Mouse (Mus musculus): ENCODE data around the gene Nfyb. TPM values are rescaled to one million over a fixed set of nuclear protein-coding genes. Genes with fewer than 3 reads are reported as not detected.

The Nfyb gene
- polyA plus RNA-seq, 1 experiment: 40.3 TPM

DNA sequence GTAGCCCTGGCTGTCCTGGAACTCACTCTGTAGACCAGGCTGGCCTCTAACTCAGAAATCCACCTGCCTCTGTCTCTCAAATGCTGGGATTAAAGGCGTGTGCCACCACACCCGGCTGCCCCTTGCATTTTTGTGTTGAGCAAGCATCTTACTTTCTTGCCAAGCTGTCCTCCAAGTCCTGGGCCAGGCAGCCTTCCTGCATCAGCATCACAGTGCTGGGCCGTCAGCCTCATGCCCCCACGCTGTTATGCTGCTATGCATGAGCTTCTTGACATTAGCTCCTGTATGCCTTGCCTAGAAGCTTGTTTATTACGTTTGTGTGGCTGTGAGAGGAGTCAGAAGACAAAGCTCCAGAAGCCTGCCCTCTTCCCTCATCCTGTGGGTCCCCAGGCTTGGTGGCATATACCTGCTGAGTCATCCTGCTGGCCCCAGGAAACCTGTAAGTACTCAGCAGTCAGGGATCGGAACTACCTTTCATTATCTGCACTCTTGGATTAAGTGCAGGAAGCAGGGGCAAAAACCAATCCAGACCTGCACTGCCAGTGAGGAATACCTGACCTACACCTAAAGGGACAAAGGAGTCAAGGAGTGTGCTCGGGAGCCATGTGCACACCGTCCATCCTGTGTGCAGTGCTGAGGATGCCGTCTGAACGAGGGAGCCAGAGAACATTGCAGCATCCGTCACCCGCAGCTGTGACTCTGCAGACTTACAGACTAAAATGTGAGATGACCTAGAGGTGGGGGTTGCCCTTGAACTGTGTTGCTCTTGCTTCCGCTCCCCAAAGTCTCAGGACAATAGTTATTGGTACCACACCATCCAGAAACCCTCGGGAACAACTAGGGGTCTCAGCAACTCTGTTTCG is 16.7 kb downstream of the Nfyb start:
- WGBS: 83% methylated on average over 15 of the region's 15 CpGs

DNA sequence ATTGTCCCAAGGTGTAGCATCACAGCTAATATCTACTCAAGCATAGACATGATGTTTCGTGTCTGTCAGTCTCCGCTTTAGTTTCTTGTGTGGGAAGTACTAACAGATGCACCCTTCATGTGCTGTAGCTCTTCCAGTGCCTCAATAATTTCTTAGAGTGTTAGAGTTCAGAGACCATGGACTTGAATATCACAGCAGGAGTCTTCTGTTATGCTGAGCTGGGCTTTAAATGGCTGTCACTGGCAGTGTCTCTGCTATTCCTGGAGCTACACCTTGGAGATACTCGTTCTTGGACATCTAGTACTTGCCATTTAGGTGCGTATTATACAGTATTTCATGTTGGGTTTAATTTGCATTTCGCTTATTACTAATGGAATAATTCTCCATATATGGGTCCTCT is 18.6 kb downstream of the Nfyb start:
- Histone ChIP-seq H3K4me3 (replicated peaks; ENCODE audit: control insufficient read depth, low read depth, low read length) (no peak overlapping the region), H3K4me1 (ENCODE audit: control insufficient read depth, insufficient read depth, low read length) (no peaks in the 10 kb centered on the region), H3K27ac (ENCODE audit: control insufficient read depth, insufficient read depth, low read depth, low read length, poor library complexity) (no peak overlapping the region)
- TF ChIP-seq CTCF (IDR thresholded peaks at IDR 0.05; ENCODE audit: control insufficient read depth, insufficient read depth, low read length) (no peak), POLR2A (IDR thresholded peaks at IDR 0.05; ENCODE audit: borderline replicate concordance, control insufficient read depth, low read depth, low read length) (no peak)
- 91% methylated on average over 5 of the region's 5 CpGs for WGBS

More for the DNA sequence above, 16.7 kb downstream of the Nfyb start:
- TF ChIP-seq POLR2A (IDR thresholded peaks at IDR 0.05; ENCODE audit: borderline replicate concordance, control insufficient read depth, low read depth, low read length) (no peak), CTCF (IDR thresholded peaks at IDR 0.05; ENCODE audit: control insufficient read depth, insufficient read depth, low read length) (no peak)
- no peak overlapping the region for H3K4me3 ChIP-seq (replicated peaks; ENCODE audit: control insufficient read depth, low read depth, low read length)
- H3K4me1 ChIP-seq (ENCODE audit: control insufficient read depth, insufficient read depth, low read length): no peaks in the 10 kb centered on the region
- H3K27ac ChIP-seq (ENCODE audit: control insufficient read depth, insufficient read depth, low read depth, low read length, poor library complexity): no peak overlapping the region

DNA sequence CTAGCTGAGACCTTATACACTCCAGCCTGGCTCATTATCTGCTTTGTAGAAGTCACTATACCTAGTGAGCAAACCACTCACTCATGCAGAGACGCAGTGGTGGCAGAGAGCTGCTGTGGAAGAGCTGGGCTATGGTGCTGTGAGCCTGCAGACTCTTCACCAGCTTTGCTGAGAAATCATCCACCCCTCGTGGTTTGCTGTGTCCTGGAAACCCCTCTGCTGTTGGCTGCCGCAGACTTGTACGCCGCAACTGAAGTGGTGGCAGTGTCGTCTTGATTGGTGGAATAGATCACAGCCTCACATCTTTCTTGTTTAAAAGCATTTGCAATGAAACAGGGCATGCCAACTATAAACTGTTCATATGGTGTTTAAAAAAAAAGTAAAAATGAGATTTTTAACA is 19.6 kb downstream of the Nfyb start:
- no peaks in the 10 kb centered on the region for H3K4me1 ChIP-seq (ENCODE audit: control insufficient read depth, insufficient read depth, low read length)
- TF ChIP-seq CTCF (IDR thresholded peaks at IDR 0.05; ENCODE audit: control insufficient read depth, insufficient read depth, low read length): no peak
- no peak for TF ChIP-seq POLR2A (IDR thresholded peaks at IDR 0.05; ENCODE audit: borderline replicate concordance, control insufficient read depth, low read depth, low read length)
- no peak overlapping the region for H3K27ac ChIP-seq (ENCODE audit: control insufficient read depth, insufficient read depth, low read depth, low read length, poor library complexity)
- H3K4me3 ChIP-seq (replicated peaks; ENCODE audit: control insufficient read depth, low read depth, low read length): no peak overlapping the region
- 91% methylated on average over 6 of the region's 6 CpGs for WGBS

DNA sequence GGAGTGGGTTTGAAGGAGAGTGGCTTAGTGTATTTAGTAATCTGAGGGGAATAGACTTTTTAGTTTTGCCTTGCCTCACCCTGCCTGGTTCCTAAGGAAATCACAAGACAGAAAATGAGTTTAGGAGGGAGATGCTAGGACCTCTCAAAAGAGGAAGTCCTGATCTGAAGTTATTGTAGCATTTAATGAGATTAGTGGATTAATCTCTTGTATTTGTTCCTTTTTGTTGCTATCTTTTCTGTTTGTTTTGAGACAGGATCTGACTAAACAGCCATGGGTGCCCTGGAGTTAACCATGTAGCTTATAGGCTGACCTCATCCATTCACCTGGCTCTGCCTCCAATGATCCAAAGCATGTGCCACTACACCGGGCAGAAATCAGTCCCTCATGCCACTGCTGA is 21.4 kb downstream of the Nfyb start:
- TF ChIP-seq POLR2A (IDR thresholded peaks at IDR 0.05; ENCODE audit: borderline replicate concordance, control insufficient read depth, low read depth, low read length): no peak
- TF ChIP-seq CTCF (IDR thresholded peaks at IDR 0.05; ENCODE audit: control insufficient read depth, insufficient read depth, low read length): no peak
- WGBS: 93% methylated on average over 1 of the region's 1 CpGs
- Histone ChIP-seq H3K27ac (ENCODE audit: control insufficient read depth, insufficient read depth, low read depth, low read length, poor library complexity) (no peak overlapping the region), H3K4me3 (replicated peaks; ENCODE audit: control insufficient read depth, low read depth, low read length) (no peak overlapping the region), H3K4me1 (ENCODE audit: control insufficient read depth, insufficient read depth, low read length) (no peaks in the 10 kb centered on the region)

DNA sequence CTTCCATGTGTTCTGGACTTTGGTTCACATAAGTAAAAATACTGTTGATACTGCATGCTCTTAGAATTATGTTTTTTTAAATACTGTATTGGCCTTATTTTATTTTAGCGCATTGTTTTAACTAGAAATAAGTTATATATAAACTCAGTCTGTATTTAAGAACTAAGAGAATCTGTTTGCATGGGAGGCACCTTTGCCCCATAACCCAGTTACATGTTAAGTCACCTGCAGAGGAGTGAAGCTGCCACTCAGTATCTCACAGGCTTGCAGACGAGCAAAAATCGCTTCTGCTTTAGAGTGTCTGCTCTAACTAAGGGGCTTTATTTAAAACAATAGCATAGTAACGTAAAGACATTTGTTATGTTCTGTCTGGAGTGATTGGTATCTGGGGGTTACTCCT is 22.1 kb downstream of the Nfyb start:
- H3K27ac ChIP-seq (ENCODE audit: control insufficient read depth, insufficient read depth, low read depth, low read length, poor library complexity): no peak overlapping the region
- no peak overlapping the region for H3K4me3 ChIP-seq (replicated peaks; ENCODE audit: control insufficient read depth, low read depth, low read length)
- no peaks in the 10 kb centered on the region for H3K4me1 ChIP-seq (ENCODE audit: control insufficient read depth, insufficient read depth, low read length)
- WGBS: 90% methylated on average over 4 of the region's 4 CpGs
- TF ChIP-seq CTCF (IDR thresholded peaks at IDR 0.05; ENCODE audit: control insufficient read depth, insufficient read depth, low read length) (no peak), POLR2A (IDR thresholded peaks at IDR 0.05; ENCODE audit: borderline replicate concordance, control insufficient read depth, low read depth, low read length) (no peak)

DNA sequence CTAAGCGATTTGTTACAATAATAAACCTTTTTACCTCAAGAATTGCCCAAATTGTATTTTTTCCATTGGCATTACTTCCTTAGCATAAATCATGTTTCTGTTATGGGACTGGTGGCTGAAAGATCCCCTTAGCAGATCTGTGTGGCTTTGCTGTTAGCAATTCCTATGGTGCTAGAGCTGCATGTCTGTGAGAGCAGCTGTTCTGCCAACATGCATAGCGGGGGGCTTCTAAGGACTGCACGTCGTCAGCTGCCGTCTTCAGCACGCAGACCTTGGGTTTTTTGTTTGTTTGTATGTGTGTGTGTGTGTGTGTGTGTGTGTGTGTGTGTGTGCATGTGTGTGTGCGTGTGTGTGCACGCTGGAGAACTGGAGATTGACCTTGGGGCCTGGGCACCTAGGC is 22.6 kb downstream of the Nfyb start:
- H3K4me3 ChIP-seq (replicated peaks; ENCODE audit: control insufficient read depth, low read depth, low read length): no peak overlapping the region
- WGBS: 93% methylated on average over 8 of the region's 8 CpGs
- no peak overlapping the region for H3K27ac ChIP-seq (ENCODE audit: control insufficient read depth, insufficient read depth, low read depth, low read length, poor library complexity)
- TF ChIP-seq CTCF (IDR thresholded peaks at IDR 0.05; ENCODE audit: control insufficient read depth, insufficient read depth, low read length): no peak
- H3K4me1 ChIP-seq (ENCODE audit: control insufficient read depth, insufficient read depth, low read length): no peaks in the 10 kb centered on the region

DNA sequence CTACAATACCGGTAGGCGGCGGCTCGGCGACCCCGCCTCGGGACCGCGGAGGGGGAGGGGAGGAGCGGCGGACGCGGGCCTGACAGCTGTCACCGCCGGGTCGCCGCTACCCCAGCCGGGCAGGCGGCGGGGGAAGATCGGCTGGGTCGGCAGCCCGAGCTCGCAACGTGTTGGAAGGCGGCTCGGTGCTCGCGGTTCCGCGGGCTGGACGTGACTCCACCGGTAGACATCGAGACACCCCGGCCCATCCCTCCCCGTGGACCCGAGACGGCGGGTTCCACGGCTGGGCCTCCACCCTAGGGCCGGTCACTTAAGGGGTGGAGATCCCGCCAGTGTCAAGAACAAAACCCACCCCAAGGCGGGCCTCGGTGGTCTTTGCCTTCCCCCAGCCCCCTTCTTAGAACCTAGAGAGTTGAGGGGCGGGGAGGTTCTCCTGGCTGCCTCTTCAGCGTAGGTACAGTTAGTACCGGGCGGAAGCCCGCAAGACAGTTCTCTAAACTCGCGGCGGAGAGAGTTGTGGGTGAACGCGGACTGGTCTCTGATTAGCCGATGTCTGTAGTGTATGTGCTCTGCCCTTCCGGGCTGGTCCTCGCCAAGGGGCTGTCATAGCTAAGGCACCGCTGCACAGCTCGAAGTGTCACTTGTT is 64.5 kb downstream of the Nfyb start:
- peaks cover 5% of the 10 kb centered on the region; the same call in 1 of the 2 replicates for H3K4me1 ChIP-seq (ENCODE audit: control insufficient read depth, insufficient read depth, low read length)
- WGBS: under 1% methylated on average over 56 of the region's 59 CpGs
- TF ChIP-seq CTCF (IDR thresholded peaks at IDR 0.05; ENCODE audit: control insufficient read depth, insufficient read depth, low read length) (no peak), POLR2A (IDR thresholded peaks at IDR 0.05; ENCODE audit: borderline replicate concordance, control insufficient read depth, low read depth, low read length) (no peak)
- H3K27ac ChIP-seq (ENCODE audit: control insufficient read depth, insufficient read depth, low read depth, low read length, poor library complexity): peak overlapping the region; percentile 89
- peak overlapping the region; percentile 100 for H3K4me3 ChIP-seq (replicated peaks; ENCODE audit: control insufficient read depth, low read depth, low read length)

DNA sequence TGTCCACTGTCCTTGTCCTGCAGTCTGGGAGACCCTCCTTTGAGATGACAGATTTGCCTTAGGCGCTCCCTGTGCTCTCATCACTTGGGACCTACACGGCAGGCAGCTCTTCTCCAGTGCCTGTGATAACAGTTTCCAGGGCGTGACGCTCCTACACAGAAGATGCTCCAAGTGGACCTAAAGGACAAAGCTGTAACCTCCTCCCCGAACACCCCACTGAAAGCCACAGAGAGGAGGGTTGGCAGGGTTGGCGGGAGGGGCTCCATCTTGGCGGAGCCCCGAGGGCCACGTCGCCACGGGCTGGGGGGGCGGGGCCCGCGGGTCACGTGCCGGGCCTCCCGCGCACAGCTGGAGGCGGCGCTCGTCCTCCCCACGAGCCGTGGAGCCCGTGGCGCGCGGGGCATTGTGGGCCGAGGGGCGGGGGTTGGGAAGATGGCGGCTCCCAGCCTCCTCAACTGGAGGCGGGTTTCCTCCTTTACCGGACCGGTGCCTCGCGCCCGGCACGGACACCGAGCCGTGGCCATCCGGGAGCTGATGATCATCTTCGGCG is 65.2 kb downstream of the Nfyb start:
- no peak; the same call in 1 of the 2 replicates for TF ChIP-seq CTCF (IDR thresholded peaks at IDR 0.05; ENCODE audit: control insufficient read depth, insufficient read depth, low read length)
- peak; percentile 58; the same call in 1 of the 2 replicates for TF ChIP-seq POLR2A (IDR thresholded peaks at IDR 0.05; ENCODE audit: borderline replicate concordance, control insufficient read depth, low read depth, low read length)
- WGBS: under 1% methylated on average over 42 of the region's 42 CpGs
- peak overlapping the region; percentile 100 for H3K4me3 ChIP-seq (replicated peaks; ENCODE audit: control insufficient read depth, low read depth, low read length)
- peak overlapping the region; percentile 89 for H3K27ac ChIP-seq (ENCODE audit: control insufficient read depth, insufficient read depth, low read depth, low read length, poor library complexity)
- peaks cover 5% of the 10 kb centered on the region; the same call in 1 of the 2 replicates for H3K4me1 ChIP-seq (ENCODE audit: control insufficient read depth, insufficient read depth, low read length)

Other genes starting within 250 kb of the Nfyb start
- 16.5 and 38.3 TPM in 2 replicates for gene 1190007I07Rik, start 140.9 kb downstream of the Nfyb start, polyA plus RNA-seq (2011; ENCODE audit: insufficient read depth, insufficient read length, low replicate concordance, missing spikeins)
- gene Tdg, start 134.3 kb downstream of the Nfyb start, polyA plus RNA-seq (2011; ENCODE audit: insufficient read depth, insufficient read length, low replicate concordance, missing spikeins): 21.6 and 27.5 TPM in 2 replicates
- gene Glt8d2, start 73.5 kb downstream of the Nfyb start, polyA plus RNA-seq (2011; ENCODE audit: insufficient read depth, insufficient read length, low replicate concordance, missing spikeins): not detected in 2 replicates
- 6.3 and 10.6 TPM in 2 replicates for gene Hcfc2, start 68.0 kb downstream of the Nfyb start, polyA plus RNA-seq (2011; ENCODE audit: insufficient read depth, insufficient read length, low replicate concordance, missing spikeins)
- 13.1 and 20.2 TPM in 2 replicates for gene Txnrd1, start 69.8 kb upstream of the Nfyb start, polyA plus RNA-seq (2011; ENCODE audit: insufficient read depth, insufficient read length, low replicate concordance, missing spikeins)
- 2.0 and 5.8 TPM in 2 replicates for gene Eid3, start 102.5 kb upstream of the Nfyb start, polyA plus RNA-seq (2011; ENCODE audit: insufficient read depth, insufficient read length, low replicate concordance, missing spikeins)
- gene Chst11, start 221.4 kb upstream of the Nfyb start, polyA plus RNA-seq (2011; ENCODE audit: insufficient read depth, insufficient read length, low replicate concordance, missing spikeins): 5.3 and 6.4 TPM in 2 replicates

Data from bone marrow, adult 2 months (tissue).